ENCODE assay signal across 17 mouse cellular contexts in the genomic region with DNA sequence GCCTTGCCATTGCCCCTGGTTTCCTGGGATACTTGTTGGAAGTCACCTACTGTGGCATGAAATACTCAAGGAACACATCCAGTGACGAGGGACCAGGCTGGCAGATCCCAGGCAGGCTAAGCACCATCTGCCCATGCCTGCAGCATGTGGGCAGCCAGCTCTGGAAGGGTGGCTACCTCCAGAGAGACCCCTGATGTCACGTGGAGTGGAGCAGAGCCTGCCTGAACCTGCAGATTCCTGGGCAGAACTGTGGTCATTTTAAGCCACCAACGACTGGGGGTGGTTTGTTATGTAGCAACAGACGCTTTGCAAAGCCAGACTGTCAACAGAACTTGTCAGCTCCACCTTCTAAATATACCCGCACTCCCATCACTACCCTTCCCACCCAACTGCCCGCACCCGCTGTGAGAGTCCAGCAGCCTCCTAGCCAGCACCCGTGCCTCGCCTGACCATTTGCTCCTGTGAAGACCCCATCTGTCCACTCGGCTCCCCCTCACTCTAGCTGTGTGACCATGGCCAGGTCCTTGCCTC. TPM values are rescaled to one million over a fixed set of nuclear protein-coding genes. Genes with fewer than 3 reads are reported as not detected.
DNase-seq lines count a peak whose midpoint lies in the region; ATAC-seq and TF ChIP-seq lines count a peak whose summit lies in the region.
"Had no signal": no experiment of that assay in that cellular context is flagged by ENCODE, and none has a peak within 500 bp of the region (broad histone marks: within the 10 kb centered on the region; RNA-seq: fewer than 3 reads in every experiment).

No protein-coding gene starts in this region.

- no peak overlapping the region for H3K9ac ChIP-seq in heart, adult 2 months (ENCODE audit: low read depth, low read length)
- H3K9ac ChIP-seq in heart, embryonic 13.5 days = no peak overlapping the region
- no peak overlapping the region for H3K9ac ChIP-seq in liver, embryonic 11.5 days (ENCODE audit: low read depth, low read length)
- H3K9ac ChIP-seq: hindbrain, embryonic 13.5 days; liver, embryonic 12.5 days; midbrain, embryonic 12.5 days; stomach, embryonic 15.5 days had no signal

- no peaks in the 10 kb centered on the region for H3K27me3 ChIP-seq in heart, adult 2 months (ENCODE audit: control insufficient read depth, insufficient read depth, low read length)
- H3K27me3 ChIP-seq in heart, embryonic 13.5 days (replicated peaks) = peaks cover 3% of the 10 kb centered on the region; the same call in 1 of the 2 replicates
- no peaks in the 10 kb centered on the region for H3K27me3 ChIP-seq in liver, embryonic 11.5 days (replicated peaks; ENCODE audit: control insufficient read depth, insufficient read depth, low read length)
- H3K27me3 ChIP-seq: midbrain, embryonic 12.5 days; stomach, embryonic 15.5 days had no signal

- no peaks in the 10 kb centered on the region for H3K9me3 ChIP-seq in heart, embryonic 13.5 days
- H3K9me3 ChIP-seq in liver, embryonic 11.5 days (ENCODE audit: control insufficient read depth, low read length) = no peaks in the 10 kb centered on the region
- H3K9me3 ChIP-seq: embryonic facial prominence, embryonic 10.5 days; hindbrain, embryonic 13.5 days; liver, embryonic 12.5 days; midbrain, embryonic 12.5 days; stomach, embryonic 15.5 days had no signal

- TF ChIP-seq CTCF in heart, adult 2 months (IDR thresholded peaks at IDR 0.05) = no peak

- H3K36me3 ChIP-seq in heart, adult 2 months (ENCODE audit: control insufficient read depth, insufficient read depth, low read length) = no peaks in the 10 kb centered on the region
- H3K36me3 ChIP-seq in heart, embryonic 13.5 days = no peaks in the 10 kb centered on the region
- no peaks in the 10 kb centered on the region for H3K36me3 ChIP-seq in liver, embryonic 11.5 days (ENCODE audit: control insufficient read depth, insufficient read depth, low read length)
- H3K36me3 ChIP-seq: embryonic facial prominence, embryonic 10.5 days; hindbrain, embryonic 13.5 days; liver, embryonic 12.5 days; midbrain, embryonic 12.5 days; stomach, embryonic 15.5 days had no signal

- no peak overlapping the region for H3K4me3 ChIP-seq in heart, adult 2 months
- no peak overlapping the region for H3K4me3 ChIP-seq in heart, embryonic 13.5 days
- H3K4me3 ChIP-seq in liver, embryonic 11.5 days (ENCODE audit: low read depth, low read length) = no peak overlapping the region
- H3K4me3 ChIP-seq: embryonic facial prominence, embryonic 10.5 days; hindbrain, embryonic 13.5 days; liver, embryonic 12.5 days; midbrain, embryonic 12.5 days; stomach, embryonic 15.5 days had no signal

- intact Hi-C loops in heart, adult 2 months (cut with DNase I) = no loop called here
- intact Hi-C loops in left cerebral cortex, postnatal 36 days (cut with DNase I) = no loop called here

- H3K27ac ChIP-seq in heart, adult 2 months = peak overlapping the region; percentile 59
- H3K27ac ChIP-seq in heart, embryonic 13.5 days (replicated peaks) = peak overlapping the region; percentile 76
- no peak overlapping the region for H3K27ac ChIP-seq in liver, embryonic 11.5 days (ENCODE audit: low read depth, low read length)
- H3K27ac ChIP-seq: embryonic facial prominence, embryonic 10.5 days; hindbrain, embryonic 13.5 days; liver, embryonic 12.5 days; midbrain, embryonic 12.5 days; stomach, embryonic 15.5 days had no signal

- no peak; the same call in 1 of the 2 replicates for ATAC-seq in heart, embryonic 13.5 days (ENCODE audit: extremely low read depth, insufficient number of reproducible peaks, low FRiP score, low TSS enrichment)
- no peak for ATAC-seq in liver, embryonic 11.5 days (replicated peaks; ENCODE audit: low FRiP score)
- ATAC-seq: CD4-positive, CD25-positive, alpha-beta regulatory T cell, adult 4 months; liver, embryonic 12.5 days had no signal

- WGBS in heart, adult 2 months = 42% methylated on average over 10 of the region's 10 CpGs
- WGBS in heart, embryonic 13.5 days = 32% methylated on average over 10 of the region's 10 CpGs
- WGBS in liver, embryonic 11.5 days = 59% methylated on average over 10 of the region's 10 CpGs

- no peaks in the 10 kb centered on the region for H3K79me2 ChIP-seq in heart, adult 2 months (replicated peaks; ENCODE audit: control insufficient read depth, insufficient read depth, low read length)

- peaks cover 2% of the 10 kb centered on the region; the same call in 1 of the 2 replicates for H3K4me1 ChIP-seq in heart, adult 2 months (ENCODE audit: control insufficient read depth, insufficient read depth, low read length)
- peaks cover 44% of the 10 kb centered on the region for H3K4me1 ChIP-seq in heart, embryonic 13.5 days
- no peaks in the 10 kb centered on the region for H3K4me1 ChIP-seq in liver, embryonic 11.5 days (replicated peaks; ENCODE audit: control insufficient read depth, insufficient read depth, low read length)
- H3K4me1 ChIP-seq: liver, embryonic 12.5 days had no signal

- TF ChIP-seq POLR2A in heart, adult 2 months (IDR thresholded peaks at IDR 0.05; ENCODE audit: insufficient read depth, low read depth, low read length) = no peak

- 0 out of 2 replicates have a peak, but pooled peaks have one; percentile 37 for TF ChIP-seq EP300 in heart, adult 2 months (IDR thresholded peaks at IDR 0.05; ENCODE audit: insufficient read depth, low read depth, low read length)

- peak; percentile 18 for DNase-seq in kidney, adult 9 months
- no peak for DNase-seq in kidney, postnatal 14 days
- DNase-seq in heart, adult 2 months = peak; percentile 59 to 72
- peak; percentile 65 to 66 for DNase-seq in left cerebral cortex, postnatal 36 days (ENCODE audit: low spot score in 2 of 2)
- DNase-seq in liver, embryonic 11.5 days (ENCODE audit: low spot score) = no peak
- no peak for DNase-seq in adipocyte (ENCODE audit: low spot score)
- DNase-seq: cerebellum, adult 8-10 months; kidney, adult 18-20 months; lung, postnatal 10 days; thymus, postnatal 25 days had no signal

- no peak overlapping the region for H3K4me2 ChIP-seq in heart, embryonic 13.5 days
- no peak overlapping the region for H3K4me2 ChIP-seq in liver, embryonic 11.5 days
- H3K4me2 ChIP-seq: hindbrain, embryonic 13.5 days; liver, embryonic 12.5 days; midbrain, embryonic 12.5 days; stomach, embryonic 15.5 days had no signal

RNA-seq across cellular contexts. Expression of gene Lemd2, which starts 41.6 kb away (rescaled TPM):
- total RNA-seq in heart, adult 2 months (2021) = 10 to 100 TPM; 30.0 to 31.4 TPM
- 38.3 and 39.5 TPM in 2 replicates for polyA plus RNA-seq in heart, adult 2 months (2012; rRNA removed)
- polyA plus RNA-seq in heart, embryonic 13.5 days (2015; fragmentation: Nextera tagmentation; extraction: Ambion mirVana) = 7.6 and 7.7 TPM in 2 replicates
- 10 to 100 TPM; 41.6 to 44.2 TPM for total RNA-seq in left cerebral cortex, postnatal 36 days (2021)
- polyA plus RNA-seq in liver, embryonic 11.5 days (2014; fragmentation: Nextera tagmentation; extraction: Ambion mirVana) = 11.6 and 13.4 TPM in 2 replicates

Comparison
In these comparisons a context has a peak if more than half of its experiments do, and no peak if none do; other contexts are left out.
1. DNase-seq: peak in kidney, adult 9 months (single experiment), heart, adult 2 months (2 of 2) and left cerebral cortex, postnatal 36 days (2 of 2); none in kidney, postnatal 14 days (single experiment), liver, embryonic 11.5 days (single experiment) and adipocyte (single experiment).